Mouse (Mus musculus): Measurements from ENCODE around the gene Itih1. TPM values are rescaled to one million over a fixed set of nuclear protein-coding genes. Genes with fewer than 3 reads are reported as not detected.

The Itih1 gene
- polyA plus RNA-seq, 1 experiment from 2014 or later: 0.06 TPM

DNA sequence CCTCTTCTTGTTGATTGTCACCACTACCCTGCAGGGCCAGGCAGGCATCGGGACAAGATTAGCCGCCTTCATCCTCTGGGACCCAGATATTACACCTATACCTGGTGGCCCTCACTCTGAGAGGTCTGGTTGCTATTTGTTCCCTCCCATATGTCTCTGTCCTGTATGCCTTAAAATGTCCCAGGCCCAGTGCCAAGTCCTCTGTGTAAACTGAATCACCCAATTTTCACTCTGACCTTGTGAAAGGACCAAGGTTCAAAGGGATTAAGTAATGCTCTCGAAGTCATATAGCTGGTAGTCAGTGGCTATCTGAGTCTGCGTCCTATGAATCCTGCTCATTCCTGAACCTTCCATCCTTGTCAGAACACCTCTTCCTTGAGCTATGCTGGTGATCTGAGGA is 12.7 kb downstream of the Itih1 start:
- Histone ChIP-seq H3K27me3 (replicated peaks) (no peaks in the 10 kb centered on the region), H3K9me3 (no peaks in the 10 kb centered on the region), H3K4me2 (replicated peaks) (no peak overlapping the region), H3K9ac (no peak overlapping the region), H3K4me1 (no peaks in the 10 kb centered on the region), H3K27ac (no peak overlapping the region), H3K36me3 (no peaks in the 10 kb centered on the region), H3K4me3 (no peak overlapping the region)
- 91% methylated on average over 4 of the region's 4 CpGs for WGBS
- no peak for ATAC-seq (ENCODE audit: low FRiP score, low read depth)

DNA sequence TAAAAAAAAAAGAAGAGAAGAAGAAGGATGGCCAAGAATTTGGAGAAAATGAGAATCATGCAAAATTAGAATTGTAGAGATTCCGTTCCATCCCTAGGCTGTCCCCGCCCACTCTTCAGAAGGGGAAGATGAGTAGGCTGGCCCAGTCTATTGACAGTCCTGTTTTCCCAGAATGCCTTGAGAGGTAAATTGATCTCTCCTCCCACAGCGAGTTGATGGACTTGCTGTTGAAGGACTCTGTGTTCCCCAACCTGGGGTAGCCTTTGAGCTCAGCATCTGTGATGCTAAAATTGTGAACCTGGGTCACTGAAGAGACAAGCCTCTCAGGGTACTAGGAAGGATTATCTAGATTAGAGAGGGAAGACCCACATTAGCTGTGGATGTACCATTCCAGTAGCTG is 17.6 kb downstream of the Itih1 start:
- H3K4me3 ChIP-seq: no peak overlapping the region
- WGBS: 89% methylated on average over 3 of the region's 3 CpGs

DNA sequence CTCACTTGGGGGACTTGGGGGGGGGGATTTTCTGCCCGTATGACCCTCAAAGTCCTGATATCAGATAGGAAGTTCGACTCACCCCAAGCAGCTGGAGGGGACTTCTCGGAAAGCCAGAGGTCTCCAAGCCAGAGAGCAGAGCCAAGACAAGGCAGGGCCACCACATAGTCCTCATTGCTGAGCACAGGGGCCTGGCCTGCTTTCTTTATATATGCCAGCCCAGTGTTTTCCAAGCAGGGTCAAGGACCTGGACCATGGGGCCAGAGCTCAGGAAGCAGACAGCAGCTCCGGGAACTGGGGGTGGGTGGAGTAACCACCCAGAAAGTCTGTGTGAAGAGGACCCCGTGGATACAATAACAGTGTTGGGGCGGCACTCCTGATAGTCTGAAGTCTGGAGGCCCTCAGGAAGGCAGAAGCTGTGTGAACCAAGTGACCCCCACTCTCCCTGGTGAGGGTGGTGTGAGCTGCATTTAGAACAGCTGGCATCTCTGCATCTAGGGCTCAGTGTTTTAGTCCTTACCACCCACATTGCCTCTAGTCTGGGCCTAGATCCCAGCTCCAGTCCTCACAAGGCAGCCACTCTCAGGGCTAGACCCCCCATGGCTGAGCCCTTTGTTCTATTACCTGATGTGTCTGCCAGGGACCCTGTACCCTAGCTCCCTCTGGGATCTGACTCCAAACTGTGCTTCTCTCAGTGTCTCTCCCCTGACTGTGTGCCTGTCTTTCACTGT is 19.5 kb downstream of the Itih1 start, which contains the start of gene Itih3:
TSS of gene Itih3 (minus strand) at position 386 of the 731 bp plus-strand sequence.
- Histone ChIP-seq H3K9me3 (no peaks in the 10 kb centered on the region), H3K36me3 (no peaks in the 10 kb centered on the region), H3K9ac (no peak within 1 kb of the TSS), H3K27me3 (replicated peaks) (no peaks in the 10 kb centered on the region), H3K4me2 (replicated peaks) (no peak within 1 kb of the TSS), H3K4me3 (no peak within 1 kb of the TSS), H3K4me1 (no peaks in the 10 kb centered on the region), H3K27ac (no peak within 1 kb of the TSS)
- 76% methylated on average over 6 of the region's 6 CpGs for WGBS
- no peak for ATAC-seq (ENCODE audit: low FRiP score, low read depth)

More for the DNA sequence above, 17.6 kb downstream of the Itih1 start:
- Histone ChIP-seq H3K9ac (no peak overlapping the region), H3K4me2 (replicated peaks) (no peak overlapping the region), H3K36me3 (no peaks in the 10 kb centered on the region), H3K27ac (no peak overlapping the region), H3K9me3 (no peaks in the 10 kb centered on the region), H3K27me3 (replicated peaks) (no peaks in the 10 kb centered on the region), H3K4me1 (no peaks in the 10 kb centered on the region)
- ATAC-seq (ENCODE audit: low FRiP score, low read depth): no peak

DNA sequence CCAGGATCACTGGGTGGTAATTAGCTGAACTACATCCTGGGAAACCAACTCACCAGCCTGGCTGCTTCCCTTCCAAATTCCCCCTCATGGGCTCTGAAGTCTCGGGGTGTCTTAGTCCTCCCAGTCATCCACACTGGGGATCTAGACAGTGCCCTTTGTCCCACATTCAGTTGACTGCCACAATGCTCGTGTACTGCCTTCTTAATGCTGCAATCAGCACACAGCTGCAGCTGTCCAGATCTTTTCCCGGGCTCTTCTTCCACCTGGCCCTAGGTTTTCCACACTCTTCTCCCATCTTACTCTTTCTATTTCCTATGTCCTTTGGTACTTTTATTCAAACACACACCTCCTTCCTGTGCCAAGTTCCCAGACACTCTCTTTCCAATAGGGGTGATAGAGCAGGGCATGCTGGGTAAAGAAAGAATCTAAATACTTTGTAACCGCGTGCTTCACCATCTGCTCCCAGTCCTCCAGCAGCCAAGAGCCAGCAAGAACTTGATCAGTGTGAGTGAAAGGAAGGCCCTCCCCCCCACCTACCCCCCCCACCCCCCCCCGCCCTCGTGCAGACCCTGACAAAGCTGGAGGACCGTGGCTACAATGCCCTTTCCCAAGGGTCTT is 20.9 kb downstream of the Itih1 start:
- no peak overlapping the region for H3K4me2 ChIP-seq (replicated peaks)
- no peak overlapping the region for H3K27ac ChIP-seq
- H3K9ac ChIP-seq: no peak overlapping the region
- no peak overlapping the region for H3K4me3 ChIP-seq
- ATAC-seq (ENCODE audit: low FRiP score, low read depth): no peak
- H3K4me1 ChIP-seq: no peaks in the 10 kb centered on the region
- H3K27me3 ChIP-seq (replicated peaks): no peaks in the 10 kb centered on the region
- H3K9me3 ChIP-seq: no peaks in the 10 kb centered on the region
- no peaks in the 10 kb centered on the region for H3K36me3 ChIP-seq
- WGBS: 69% methylated on average over 8 of the region's 8 CpGs

DNA sequence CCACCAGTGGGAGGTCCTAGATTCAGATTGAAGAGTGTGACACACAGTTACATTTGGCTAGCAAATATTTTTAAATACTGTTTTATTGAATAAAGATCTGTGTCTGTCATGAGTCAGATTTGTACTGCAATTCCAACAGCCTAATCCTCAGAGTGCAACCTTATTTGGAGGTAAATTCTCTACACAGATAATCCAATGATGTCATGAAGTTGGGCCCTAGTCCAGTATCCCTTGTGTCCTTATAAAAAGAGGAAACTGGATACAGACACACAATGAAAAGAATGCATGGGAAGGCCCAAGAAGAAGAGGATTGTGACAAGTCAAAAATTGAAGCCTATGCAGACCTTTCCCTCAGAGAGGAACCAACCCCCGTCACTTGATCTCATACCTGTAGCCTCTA is 26.6 kb downstream of the Itih1 start:
- Histone ChIP-seq H3K4me1 (no peaks in the 10 kb centered on the region), H3K9me3 (no peaks in the 10 kb centered on the region), H3K27me3 (replicated peaks) (no peaks in the 10 kb centered on the region), H3K4me2 (replicated peaks) (no peak overlapping the region), H3K27ac (no peak overlapping the region), H3K9ac (no peak overlapping the region), H3K36me3 (no peaks in the 10 kb centered on the region), H3K4me3 (no peak overlapping the region)
- WGBS: 82% methylated on average over 1 of the region's 1 CpGs
- ATAC-seq (ENCODE audit: low FRiP score, low read depth): no peak

DNA sequence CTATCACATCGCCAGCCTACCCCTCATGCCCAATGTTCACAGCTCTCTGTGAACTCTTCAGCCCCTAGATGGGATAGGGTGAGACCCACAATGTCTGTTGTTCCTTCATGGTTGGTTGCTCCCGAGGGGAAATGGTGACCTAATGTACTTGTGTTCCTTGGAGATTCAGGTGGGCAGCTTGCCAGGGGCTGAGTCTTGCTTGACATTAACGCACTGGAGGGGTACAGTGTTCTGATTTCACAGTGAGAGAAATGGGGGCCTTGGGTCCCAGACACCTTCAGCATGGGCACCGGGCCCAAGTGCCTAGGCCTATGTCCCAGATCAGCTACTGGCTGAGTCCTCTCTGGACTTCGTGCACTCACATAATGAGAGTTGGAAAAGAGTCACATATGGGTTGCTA is 29.7 kb downstream of the Itih1 start:
- ATAC-seq (ENCODE audit: low FRiP score, low read depth): no peak
- Histone ChIP-seq H3K36me3 (no peaks in the 10 kb centered on the region), H3K4me2 (replicated peaks) (no peak overlapping the region), H3K4me3 (no peak overlapping the region), H3K9ac (no peak overlapping the region), H3K9me3 (no peaks in the 10 kb centered on the region), H3K27me3 (replicated peaks) (no peaks in the 10 kb centered on the region), H3K27ac (no peak overlapping the region), H3K4me1 (no peaks in the 10 kb centered on the region)
- WGBS: 93% methylated on average over 5 of the region's 5 CpGs

DNA sequence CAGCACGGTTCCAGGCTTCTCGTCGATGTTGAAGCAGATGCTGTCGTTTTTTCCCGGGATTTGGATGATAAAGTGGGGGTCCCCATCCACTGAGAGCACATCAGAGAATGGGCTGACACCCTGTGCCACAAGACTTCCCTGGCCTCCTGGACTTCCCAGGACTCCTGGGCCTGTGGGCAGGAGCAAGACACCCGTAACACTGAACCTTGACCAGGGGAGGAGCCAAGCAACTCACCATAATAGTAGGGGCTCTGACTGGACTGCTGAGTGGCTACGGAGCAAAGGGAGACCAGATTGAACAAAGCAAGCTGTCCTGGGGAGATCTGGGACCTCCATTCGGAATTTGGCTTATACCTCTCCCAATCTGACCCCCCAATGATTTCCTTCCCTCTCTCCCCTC is 30.4 kb downstream of the Itih1 start:
- H3K9me3 ChIP-seq: no peaks in the 10 kb centered on the region
- H3K4me1 ChIP-seq: no peaks in the 10 kb centered on the region
- no peak overlapping the region for H3K4me3 ChIP-seq
- no peak overlapping the region for H3K4me2 ChIP-seq (replicated peaks)
- ATAC-seq (ENCODE audit: low FRiP score, low read depth): no peak
- WGBS: 85% methylated on average over 8 of the region's 8 CpGs
- H3K36me3 ChIP-seq: no peaks in the 10 kb centered on the region
- no peak overlapping the region for H3K9ac ChIP-seq
- H3K27me3 ChIP-seq (replicated peaks): no peaks in the 10 kb centered on the region
- no peak overlapping the region for H3K27ac ChIP-seq

DNA sequence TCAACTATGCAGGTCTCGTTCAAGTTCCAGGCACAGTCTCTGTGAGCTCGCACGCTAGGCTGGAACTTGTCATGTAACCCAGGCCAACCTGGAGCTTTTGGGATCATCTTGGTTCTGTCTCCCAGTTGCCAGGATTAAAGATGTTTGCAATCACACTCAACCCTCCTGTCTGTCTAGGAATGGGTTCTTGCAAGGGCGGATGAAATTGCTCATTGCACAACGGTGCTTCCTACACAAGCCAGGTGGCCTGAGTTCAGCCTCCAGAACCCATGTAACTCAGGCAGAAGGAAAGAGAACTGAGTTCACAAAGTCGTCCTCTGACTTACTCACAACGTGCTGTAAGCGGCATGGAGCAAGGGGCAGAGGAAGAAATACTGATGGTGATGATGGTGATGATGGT is 31.9 kb downstream of the Itih1 start:
- no peak for ATAC-seq (ENCODE audit: low FRiP score, low read depth)
- WGBS: 88% methylated on average over 8 of the region's 8 CpGs
- H3K9ac ChIP-seq: no peak overlapping the region

DNA sequence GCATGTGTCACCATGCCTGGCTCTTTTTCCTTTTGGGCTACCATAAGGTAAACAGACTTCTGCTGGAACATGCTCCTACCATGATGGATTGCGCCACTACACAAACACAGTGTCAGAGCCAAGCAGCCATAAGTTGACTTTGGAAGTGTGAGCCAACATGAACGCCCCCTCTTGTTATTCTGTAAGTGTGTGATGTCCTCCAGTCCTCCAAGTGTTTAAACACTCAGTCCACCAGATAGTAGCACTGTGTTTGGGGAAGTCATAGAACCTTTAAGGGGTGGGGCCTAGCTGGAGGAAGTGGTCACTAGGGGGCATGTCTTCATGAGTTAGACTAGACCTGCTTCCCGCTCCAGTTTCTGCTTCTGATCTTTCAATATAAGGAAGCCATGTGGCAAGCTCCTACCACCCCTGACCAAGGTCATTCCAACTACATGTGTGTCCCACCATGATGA is 35.2 kb downstream of the Itih1 start:
- WGBS: 85% methylated on average over 3 of the region's 3 CpGs
- Histone ChIP-seq H3K9ac (no peak overlapping the region), H3K9me3 (no peaks in the 10 kb centered on the region), H3K27ac (no peak overlapping the region), H3K4me3 (no peak overlapping the region), H3K4me2 (replicated peaks) (no peak overlapping the region), H3K4me1 (no peaks in the 10 kb centered on the region), H3K27me3 (replicated peaks) (no peaks in the 10 kb centered on the region), H3K36me3 (no peaks in the 10 kb centered on the region)
- ATAC-seq (ENCODE audit: low FRiP score, low read depth): no peak

More for the DNA sequence above, 31.9 kb downstream of the Itih1 start:
- H3K4me1 ChIP-seq: no peaks in the 10 kb centered on the region
- H3K9me3 ChIP-seq: no peaks in the 10 kb centered on the region
- no peaks in the 10 kb centered on the region for H3K36me3 ChIP-seq
- H3K4me3 ChIP-seq: no peak overlapping the region
- H3K27ac ChIP-seq: no peak overlapping the region
- H3K27me3 ChIP-seq (replicated peaks): no peaks in the 10 kb centered on the region
- H3K4me2 ChIP-seq (replicated peaks): no peak overlapping the region

DNA sequence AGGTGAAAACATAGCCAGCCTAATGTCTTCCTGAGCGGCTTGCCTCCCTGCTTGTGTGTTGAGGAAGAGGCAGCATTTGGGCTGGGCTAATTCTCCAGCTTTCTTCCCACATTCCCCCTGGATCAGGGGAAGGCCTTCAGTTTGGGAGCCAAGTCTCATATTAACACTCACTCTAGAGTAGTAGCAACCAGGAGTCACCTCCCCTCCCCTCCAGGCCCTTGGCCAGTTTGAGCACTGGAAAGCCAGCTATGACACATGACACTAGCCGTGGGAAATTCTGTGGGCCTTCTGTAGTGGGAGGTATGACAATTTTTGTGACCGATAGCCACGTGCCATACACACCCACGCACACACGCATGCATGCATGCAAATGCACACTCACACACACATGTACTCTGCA is 37.1 kb downstream of the Itih1 start:
- Histone ChIP-seq H3K4me3 (no peak overlapping the region), H3K9ac (no peak overlapping the region), H3K36me3 (no peaks in the 10 kb centered on the region), H3K4me2 (replicated peaks) (no peak overlapping the region), H3K27me3 (replicated peaks) (no peaks in the 10 kb centered on the region), H3K27ac (no peak overlapping the region), H3K9me3 (no peaks in the 10 kb centered on the region), H3K4me1 (no peaks in the 10 kb centered on the region)
- WGBS: 93% methylated on average over 6 of the region's 6 CpGs
- no peak for ATAC-seq (ENCODE audit: low FRiP score, low read depth)

DNA sequence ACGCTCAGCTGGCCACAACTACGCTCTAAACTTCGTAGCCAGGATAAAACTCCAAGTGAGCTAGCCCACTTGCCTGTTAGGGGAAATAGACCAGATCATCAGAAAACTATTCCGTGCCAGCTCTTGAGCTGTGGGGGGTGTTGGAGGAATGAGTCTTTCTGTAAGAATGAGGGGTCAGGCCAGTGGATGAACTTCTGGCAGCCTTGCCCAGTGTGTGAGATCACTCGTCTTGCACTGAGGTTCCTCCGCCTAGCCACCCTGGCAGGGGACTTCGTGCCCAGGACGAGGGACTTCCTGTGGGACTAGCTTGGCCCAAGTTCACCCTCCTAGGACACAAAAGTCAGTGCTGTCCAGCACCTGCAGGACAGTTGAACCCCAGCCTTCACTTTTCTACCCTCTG is 38.8 kb downstream of the Itih1 start:
- WGBS: 87% methylated on average over 8 of the region's 8 CpGs
- Histone ChIP-seq H3K9me3 (peaks cover 6% of the 10 kb centered on the region; the same call in 1 of the 2 replicates), H3K9ac (no peak overlapping the region), H3K4me2 (replicated peaks) (no peak overlapping the region), H3K4me1 (no peaks in the 10 kb centered on the region), H3K4me3 (no peak overlapping the region), H3K36me3 (no peaks in the 10 kb centered on the region), H3K27ac (no peak overlapping the region), H3K27me3 (replicated peaks) (no peaks in the 10 kb centered on the region)
- ATAC-seq (ENCODE audit: low FRiP score, low read depth): no peak

DNA sequence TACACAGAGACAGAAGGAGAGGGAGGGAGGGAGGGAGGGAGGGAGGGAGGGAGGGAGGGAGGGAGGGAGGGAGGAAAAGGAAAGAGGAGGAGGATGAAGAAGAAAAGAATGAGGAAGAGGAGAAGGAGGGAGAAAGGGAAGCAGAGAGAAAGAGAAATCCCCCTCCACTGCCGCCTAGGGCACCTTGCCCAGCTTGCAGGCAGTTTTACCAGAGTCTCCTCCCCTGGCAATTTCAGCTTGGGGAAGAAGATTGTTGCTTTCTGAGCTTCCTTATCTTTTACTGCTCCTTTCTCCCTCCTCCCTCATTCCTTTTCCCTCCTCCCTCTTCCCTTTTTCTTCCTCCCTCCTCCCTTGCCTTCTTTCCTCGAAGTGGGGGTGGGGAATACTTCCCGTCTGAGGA is 40.1 kb downstream of the Itih1 start:
- Histone ChIP-seq H3K9ac (no peak overlapping the region), H3K9me3 (peaks cover 8% of the 10 kb centered on the region; the same call in 1 of the 2 replicates), H3K27ac (no peak overlapping the region), H3K27me3 (replicated peaks) (no peaks in the 10 kb centered on the region), H3K4me1 (no peaks in the 10 kb centered on the region), H3K4me2 (replicated peaks) (no peak overlapping the region), H3K36me3 (no peaks in the 10 kb centered on the region), H3K4me3 (no peak overlapping the region)
- WGBS: 72% methylated on average over 3 of the region's 3 CpGs
- no peak for ATAC-seq (ENCODE audit: low FRiP score, low read depth)

DNA sequence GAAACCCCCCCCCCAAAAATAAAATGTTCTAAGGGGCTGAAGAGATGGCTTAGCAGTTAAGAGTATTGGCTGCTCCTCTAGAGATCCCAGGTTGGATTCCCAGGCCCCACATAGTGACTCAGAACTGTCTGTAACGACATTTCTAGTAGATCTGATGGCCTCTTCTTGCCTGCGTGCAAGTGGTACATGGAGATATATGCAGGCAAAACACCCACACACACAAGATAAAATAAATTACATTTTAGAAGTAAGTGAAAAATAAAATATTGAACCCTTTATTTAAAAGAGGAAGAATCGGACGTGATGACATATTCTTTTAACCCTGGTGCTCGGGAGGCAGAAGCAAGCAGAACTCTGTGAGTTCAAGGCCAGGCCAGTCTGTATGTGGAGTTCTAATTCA is 40.5 kb downstream of the Itih1 start:
- Histone ChIP-seq H3K9me3 (peaks cover 8% of the 10 kb centered on the region; the same call in 1 of the 2 replicates), H3K4me3 (no peak overlapping the region), H3K27me3 (replicated peaks) (no peaks in the 10 kb centered on the region), H3K4me2 (replicated peaks) (no peak overlapping the region), H3K9ac (no peak overlapping the region), H3K27ac (no peak overlapping the region), H3K36me3 (no peaks in the 10 kb centered on the region), H3K4me1 (no peaks in the 10 kb centered on the region)
- whole genome bisulfite sequencing: 91% methylated on average over 5 of the region's 5 CpGs
- ATAC-seq (ENCODE audit: low FRiP score, low read depth): no peak
